Mouse (Mus musculus) sigmoid colon, adult 10 weeks (tissue): ENCODE results near the gene Psg20. TPM values are rescaled to one million over a fixed set of nuclear protein-coding genes. Genes with fewer than 3 reads are reported as not detected.

Source experiments
- polyA plus RNA-seq: library from polyadenylated mRNA; stranded (reverse); fragments of 350-450 nt; fragmentation: Illumina TruSeq; extraction: RNeasy Lipid Tissue Mini Kit (QIAGEN cat#74804); gene quantifications from one replicate; pipeline ENCODE4 v1.2.3, GENCODE M21; 2014; ENCODE audit warnings: low read depth, low replicate concordance

The Psg20 gene
- not detected for polyA plus RNA-seq

GRCm38 (mm10) chr7:18686085-18686484 lies at the start of gene Psg20:
Psg20 (minus strand) TSS chr7:18686185.

GRCm38 (mm10) chr7:18717790-18718189 lies 31.8 kb upstream of the Psg20 start, which contains the start of gene Psg22:
Psg22 (plus strand) TSS chr7:18718090.

DNA sequence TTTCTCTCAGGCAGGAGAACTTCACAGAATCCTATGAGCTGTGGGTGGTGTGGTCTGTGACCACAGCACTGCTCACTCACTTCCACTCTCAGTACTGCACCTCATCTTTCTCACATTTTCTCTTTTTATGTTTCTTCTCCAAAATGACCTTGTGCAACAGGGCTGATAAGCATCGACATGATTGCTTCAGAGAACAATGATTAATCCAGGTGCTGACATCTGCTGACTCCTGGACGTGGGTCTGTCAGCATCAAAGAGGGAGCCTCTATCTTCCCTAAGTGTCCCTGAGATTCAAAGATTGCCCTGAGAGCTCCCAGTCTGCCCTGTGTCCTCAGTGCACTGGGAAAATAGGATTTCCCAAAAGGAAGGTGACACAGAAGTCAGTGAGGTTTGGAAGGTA lies 29.4 kb downstream of the Psg20 start, which contains the start of gene Psg21:
Gene Psg21 (minus strand): TSS at position 101 of the 400 bp plus-strand sequence.

Other genes with a start within 250 kb of the Psg20 start
- gene Psg26, start 202.0 kb downstream of the Psg20 start, polyA plus RNA-seq: not detected
- not detected for gene Psg25, start 153.9 kb downstream of the Psg20 start, polyA plus RNA-seq
- gene Psg27, start 118.9 kb downstream of the Psg20 start, polyA plus RNA-seq: not detected
- gene Psg23, start 69.7 kb downstream of the Psg20 start, polyA plus RNA-seq: not detected
- not detected for gene Psg21, start 29.5 kb downstream of the Psg20 start, polyA plus RNA-seq
- gene Psg22, start 31.9 kb upstream of the Psg20 start, polyA plus RNA-seq: not detected
- not detected for gene Psg19, start 112.3 kb upstream of the Psg20 start, polyA plus RNA-seq
- 0.79 TPM for gene Psg17, start 135.4 kb upstream of the Psg20 start, polyA plus RNA-seq
- gene Mill2, start 153.8 kb upstream of the Psg20 start, polyA plus RNA-seq: 12.0 TPM
- gene Pglyrp1, start 185.1 kb upstream of the Psg20 start, polyA plus RNA-seq: 15.6 TPM
- 4.1 TPM for gene Ccdc61, start 224.2 kb upstream of the Psg20 start, polyA plus RNA-seq
- gene Nova2, start 239.7 kb upstream of the Psg20 start, polyA plus RNA-seq: 0.25 TPM